Mouse (Mus musculus) CH12.LX (cell line): ENCODE measurements around the gene Bmpr2. TPM values are rescaled to one million over a fixed set of nuclear protein-coding genes. Genes with fewer than 3 reads are reported as not detected.

ENCODE experiments used
- DNase-seq: peaks from one replicate; pipeline ENCODE4 v3.0.0-alpha.2; 2013; ENCODE audit errors: extremely low read depth
- H3K27ac ChIP-seq: 2 replicates; pipeline ENCODE4 v1.5.1; 2012; ENCODE audit warnings: low read depth, mild to moderate bottlenecking, control low read depth, moderate library complexity; ENCODE audit not compliant: insufficient read depth
- H3K27me3 ChIP-seq: replicated peaks from 2 replicates; pipeline ENCODE3; 2012; ENCODE audit warnings: inconsistent platforms
- H3K36me3 ChIP-seq, 2 experiments: replicated peaks in 1 of 2; 2 replicates each; pipeline versions ENCODE3 to v1.6.1; 2012; ENCODE audit warnings: inconsistent platforms in 1 of 2, low read length in 1 of 2, mild to moderate bottlenecking in 1 of 2, mixed read lengths in 1 of 2, moderate library complexity in 1 of 2; ENCODE audit not compliant: control insufficient read depth in 1 of 2, insufficient read depth in 1 of 2
- H3K4me1 ChIP-seq, 2 experiments: 2 replicates each; pipeline ENCODE4 v1.6.1; 2012; ENCODE audit warnings: inconsistent platforms in 1 of 2, moderate library complexity in 1 of 2; ENCODE audit not compliant: insufficient read depth in 2 of 2, control insufficient read depth in 1 of 2
- H3K4me2 ChIP-seq: 2 replicates; pipeline ENCODE4 v1.6.1; 2012; ENCODE audit warnings: low read depth, mild to moderate bottlenecking, control low read depth; ENCODE audit not compliant: poor library complexity, insufficient read depth, severe bottlenecking
- H3K4me3 ChIP-seq, 3 experiments: fragments of 150-350 bp in 1 of 3; sonication (generic) in 1 of 3; replicated peaks in 1 of 3; 2 replicates each; pipeline versions ENCODE3 to v1.5.1; 2011 to 2012; ENCODE audit warnings: low read depth in 2 of 3, low read length in 2 of 3, mild to moderate bottlenecking in 2 of 3, moderate library complexity in 2 of 3, control low read depth in 1 of 3, improper control_type of control experiment in 1 of 3, inconsistent platforms in 1 of 3, mixed read lengths in 1 of 3; ENCODE audit not compliant: poor library complexity in 1 of 3
- H3K79me2 ChIP-seq: replicated peaks from 2 replicates; pipeline ENCODE4 v1.6.1; 2012; ENCODE audit warnings: mild to moderate bottlenecking, moderate library complexity; ENCODE audit not compliant: control insufficient read depth, poor library complexity, insufficient read depth, severe bottlenecking; ENCODE audit errors: extremely low read depth
- H3K9ac ChIP-seq: 2 replicates; pipeline ENCODE4 v1.6.1; 2012; ENCODE audit warnings: low read depth, mild to moderate bottlenecking, control low read depth, moderate library complexity; ENCODE audit not compliant: insufficient read depth
- H3K9me3 ChIP-seq: replicated peaks from 2 replicates; pipeline ENCODE3; 2012; ENCODE audit warnings: low read length, inconsistent platforms, mixed read lengths
- CHD1 ChIP-seq: IDR thresholded peaks from 2 replicates; pipeline ENCODE4 v1.6.1; 2012; ENCODE audit warnings: low read depth, low read length, improper control_type of control experiment, inconsistent platforms
- CHD2 ChIP-seq: IDR thresholded peaks from 2 replicates; pipeline ENCODE4 v1.6.1; 2011; ENCODE audit warnings: low read length, improper control_type of control experiment
- CTCF ChIP-seq, 2 experiments: IDR thresholded peaks in 1 of 2; conservative IDR thresholded peaks in 1 of 2; 2 replicates each; pipeline ENCODE4 v1.5.1; 2011 to 2012; ENCODE audit warnings: low read depth in 2 of 2, low read length in 2 of 2, improper control_type of control experiment in 1 of 2, inconsistent platforms in 1 of 2, mild to moderate bottlenecking in 1 of 2, moderate library complexity in 1 of 2
- EP300 ChIP-seq: IDR thresholded peaks from 2 replicates; pipeline ENCODE4 v1.6.1; 2011; ENCODE audit warnings: low read length, improper control_type of control experiment
- GABPA ChIP-seq: IDR thresholded peaks from 2 replicates; pipeline ENCODE4 v1.6.1; 2012; ENCODE audit warnings: low read depth, low read length, improper control_type of control experiment, inconsistent platforms; ENCODE audit not compliant: insufficient replicate concordance
- IRF4 ChIP-seq: IDR thresholded peaks from 2 replicates; pipeline ENCODE4 v1.6.1; 2014; ENCODE audit warnings: low read depth, mild to moderate bottlenecking, inconsistent platforms, low read length, improper control_type of control experiment
- MEF2A ChIP-seq: IDR thresholded peaks from 2 replicates; pipeline ENCODE4 v1.6.1; 2014; ENCODE audit warnings: low read depth, mild to moderate bottlenecking, inconsistent platforms, low read length, improper control_type of control experiment, borderline replicate concordance
- MXI1 ChIP-seq: IDR thresholded peaks from 2 replicates; pipeline ENCODE4 v1.6.1; 2011; ENCODE audit warnings: mild to moderate bottlenecking, low read depth, low read length, improper control_type of control experiment
- MYC ChIP-seq: IDR thresholded peaks from 2 replicates; pipeline ENCODE4 v1.6.1; 2011; ENCODE audit warnings: low read depth, mild to moderate bottlenecking, improper control_type of control experiment, low read length
- NRF1 ChIP-seq: IDR thresholded peaks from 2 replicates; pipeline ENCODE4 v1.6.1; 2014; ENCODE audit warnings: low read depth, mild to moderate bottlenecking, inconsistent platforms, low read length, improper control_type of control experiment, moderate library complexity
- PAX5 ChIP-seq: IDR thresholded peaks from 2 replicates; pipeline ENCODE4 v1.6.1; 2012; ENCODE audit warnings: low read length, inconsistent platforms, mixed read lengths
- POLR2A ChIP-seq: IDR thresholded peaks from 2 replicates; pipeline ENCODE4 v1.6.1; 2011; ENCODE audit warnings: low read depth, mild to moderate bottlenecking, improper control_type of control experiment, low read length
- POLR2AphosphoS2 ChIP-seq: IDR thresholded peaks from 2 replicates; pipeline ENCODE4 v1.6.1; 2011; ENCODE audit warnings: low read depth, low read length, improper control_type of control experiment
- TCF12 ChIP-seq: IDR thresholded peaks from 2 replicates; pipeline ENCODE4 v1.6.1; 2014; ENCODE audit warnings: low read depth, mild to moderate bottlenecking, inconsistent platforms, low read length, improper control_type of control experiment
- UBTF ChIP-seq: IDR thresholded peaks from 2 replicates; pipeline ENCODE4 v1.6.1; 2012; ENCODE audit warnings: low read depth, mild to moderate bottlenecking, inconsistent platforms, low read length, improper control_type of control experiment, moderate library complexity
- USF1 ChIP-seq: IDR thresholded peaks from 2 replicates; pipeline ENCODE4 v1.6.1; 2014; ENCODE audit warnings: low read depth, mild to moderate bottlenecking, inconsistent platforms, low read length, improper control_type of control experiment
- USF2 ChIP-seq: conservative IDR thresholded peaks from 2 replicates; pipeline ENCODE4 v1.6.1; 2011; ENCODE audit warnings: low read depth, low read length, improper control_type of control experiment
- ZC3H11A ChIP-seq: IDR thresholded peaks from 2 replicates; pipeline ENCODE4 v1.6.1; 2012; ENCODE audit warnings: low read depth, mild to moderate bottlenecking, inconsistent platforms, low read length, improper control_type of control experiment
- ZKSCAN1 ChIP-seq: IDR thresholded peaks from 2 replicates; pipeline ENCODE4 v1.6.1; 2012; ENCODE audit warnings: low read depth, inconsistent platforms, low read length, improper control_type of control experiment, borderline replicate concordance
- ZNF384 ChIP-seq: IDR thresholded peaks from 2 replicates; pipeline ENCODE4 v1.6.1; 2012; ENCODE audit warnings: low read depth, low read length, improper control_type of control experiment, inconsistent platforms
- dilution Hi-C: fragments of 300-500 bp; cut with MboI; formaldehyde crosslinking; loops from 2 replicates; pipeline ENCODE4 v1.14.3; 2020; ENCODE audit warnings: low sequenced_read_pairs; ENCODE audit not compliant: extremely low pct_unique_long_range_greater_than_20kb, extremely low pct_ligation_motif_present
- in situ Hi-C: fragments of 300-500 bp; cut with MboI; formaldehyde crosslinking; loops from 3 replicates; pipeline ENCODE4 v1.14.3; 2019; ENCODE audit warnings: low sequenced_read_pairs, low pct_ligation_motif_present, low pct_unique_long_range_greater_than_20kb, mixed read lengths
- polyA plus RNA-seq: library from polyadenylated mRNA; unstranded; fragments of >175 nt; gene quantifications from 2 replicates; pipeline ENCODE4 v1.2.1, GENCODE M21; 2012; ENCODE audit warnings: low read depth; ENCODE audit not compliant: insufficient read length
- total RNA-seq, 2 experiments: library from RNA; depleted of rRNA; stranded (reverse); fragments of 300-350 nt in 1 of 2; fragments of >200 nt in 1 of 2; gene quantifications; 2 replicates each; pipeline ENCODE4 v1.2.3; 2012 to 2014

The Bmpr2 gene
- total and polyA plus RNA-seq, 3 experiments = 3.6 to 5.0 (median 4.7) TPM

DNA sequence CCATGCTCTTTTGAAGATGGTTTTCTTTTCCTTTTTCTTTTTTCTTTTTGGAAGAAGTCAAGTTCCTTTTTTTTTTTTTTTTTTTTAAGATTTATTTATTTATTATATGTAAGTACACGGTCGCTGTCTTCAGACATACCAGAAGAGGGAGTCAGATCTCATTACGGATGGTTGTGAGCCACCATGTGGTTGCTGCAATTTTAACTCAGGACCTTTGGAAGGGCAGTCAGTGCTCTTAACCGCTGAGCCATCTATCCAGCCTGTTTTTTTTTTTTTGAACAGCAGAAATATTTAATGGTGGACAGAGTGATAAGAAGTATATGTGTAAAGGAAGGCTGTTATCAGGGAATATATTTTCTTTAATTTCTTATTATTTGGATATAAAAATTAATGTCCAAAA, 49.6 kb downstream of the Bmpr2 start:
- no peak for DNase-seq
- Histone ChIP-seq H3K79me2 (no peaks in the 10 kb centered on the region), H3K36me3 (peaks cover 6 to 24% of the 10 kb centered on the region in 2 experiments), H3K9ac (no peak overlapping the region), H3K4me1 (no peaks in the 10 kb centered on the region), H3K27me3 (no peaks in the 10 kb centered on the region), H3K9me3 (peaks cover 4% of the 10 kb centered on the region), H3K4me2 (no peak overlapping the region), H3K4me3 (no peak overlapping the region), H3K27ac (no peak overlapping the region)
- in situ Hi-C loops = no loop called here
- dilution Hi-C loops = no loop called here
- TF ChIP-seq CTCF (conservative IDR thresholded peaks at IDR 0.05 in 1 of 2, IDR thresholded peaks at IDR 0.05 in 1 of 2; ENCODE audit: low read depth in 2 of 2, low read length in 2 of 2) (peak in 1 of 2 experiments; percentile 33; a peak in 2 of 4 replicates), NRF1 (no peak)

DNA sequence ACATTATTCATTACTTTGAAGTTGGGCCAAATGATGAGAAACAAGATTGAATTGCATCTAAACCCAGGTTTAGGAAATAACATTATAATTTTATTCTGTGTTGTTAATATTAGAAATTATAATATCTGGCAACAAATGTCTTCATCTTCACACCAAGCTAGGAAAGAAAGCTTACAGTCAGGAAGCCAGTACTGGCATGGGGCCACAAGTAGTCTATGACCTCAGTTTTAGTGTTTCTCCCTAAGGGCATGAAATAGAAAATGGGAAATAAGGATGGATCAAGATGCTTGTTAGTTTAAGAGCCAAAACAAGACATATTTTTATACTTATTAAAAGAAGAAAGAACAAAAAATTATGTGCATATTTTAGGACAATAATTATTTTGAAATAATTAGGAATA, 62.2 kb downstream of the Bmpr2 start:
- Histone ChIP-seq H3K4me3 (no peak overlapping the region), H3K79me2 (no peaks in the 10 kb centered on the region), H3K9ac (no peak overlapping the region), H3K4me2 (no peak overlapping the region), H3K27ac (no peak overlapping the region), H3K27me3 (no peaks in the 10 kb centered on the region), H3K4me1 (no peaks in the 10 kb centered on the region), H3K9me3 (no peaks in the 10 kb centered on the region), H3K36me3 (peaks cover 0 to 7% of the 10 kb centered on the region in 2 experiments)
- DNase-seq = no peak
- TF ChIP-seq UBTF (no peak), MYC (no peak), USF2 (no peak), NRF1 (no peak), POLR2A (no peak), GABPA (no peak), CHD1 (no peak), TCF12 (no peak), ZKSCAN1 (no peak), POLR2AphosphoS2 (no peak), PAX5 (no peak), USF1 (no peak), ZNF384 (no peak), MEF2A (no peak)
- in situ Hi-C loops (no loop called here), dilution Hi-C loops (no loop called here)

DNA sequence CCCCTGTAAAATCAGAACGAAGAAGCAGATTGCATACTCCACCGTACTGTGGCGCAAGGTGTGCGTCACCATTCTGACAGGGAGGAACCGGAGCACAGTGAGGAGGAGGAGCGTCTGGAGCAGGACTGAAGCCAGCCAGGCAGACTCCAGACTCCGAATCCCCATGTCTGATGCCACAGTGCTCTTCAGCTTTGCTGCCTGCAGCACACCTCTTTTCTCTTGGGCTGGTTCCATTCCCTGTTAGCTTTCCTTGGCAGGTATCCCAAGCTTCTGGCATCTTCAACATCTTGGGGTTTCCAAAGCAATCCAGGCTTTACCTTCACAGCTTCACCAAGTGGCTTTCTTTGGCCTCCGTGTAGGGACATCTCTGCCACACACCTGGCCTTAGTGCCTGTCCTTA, 63.4 kb downstream of the Bmpr2 start:
- H3K27ac ChIP-seq = no peak overlapping the region
- H3K27me3 ChIP-seq = no peaks in the 10 kb centered on the region
- H3K4me2 ChIP-seq = no peak overlapping the region
- H3K36me3 ChIP-seq = peaks cover 0 to 7% of the 10 kb centered on the region in 2 experiments
- TF ChIP-seq NRF1 (no peak), USF2 (no peak), MEF2A (no peak), MYC (no peak), IRF4 (no peak), CTCF (conservative IDR thresholded peaks at IDR 0.05 in 1 of 2, IDR thresholded peaks at IDR 0.05 in 1 of 2; ENCODE audit: low read depth in 2 of 2, low read length in 2 of 2) (no peak), CHD2 (no peak), EP300 (no peak), ZC3H11A (no peak), ZKSCAN1 (no peak), MXI1 (no peak)
- TF ChIP-seq, all 38 proteins: peak for 0
- Histone ChIP-seq H3K4me1 (no peaks in the 10 kb centered on the region), H3K79me2 (no peaks in the 10 kb centered on the region), H3K9me3 (no peaks in the 10 kb centered on the region), H3K9ac (no peak overlapping the region), H3K4me3 (no peak overlapping the region)
- in situ Hi-C loops (no loop called here), dilution Hi-C loops (no loop called here)
- no peak for DNase-seq
